Mouse (Mus musculus): ENCODE measurements around the gene Smc5.

Smc5 gene

DNA sequence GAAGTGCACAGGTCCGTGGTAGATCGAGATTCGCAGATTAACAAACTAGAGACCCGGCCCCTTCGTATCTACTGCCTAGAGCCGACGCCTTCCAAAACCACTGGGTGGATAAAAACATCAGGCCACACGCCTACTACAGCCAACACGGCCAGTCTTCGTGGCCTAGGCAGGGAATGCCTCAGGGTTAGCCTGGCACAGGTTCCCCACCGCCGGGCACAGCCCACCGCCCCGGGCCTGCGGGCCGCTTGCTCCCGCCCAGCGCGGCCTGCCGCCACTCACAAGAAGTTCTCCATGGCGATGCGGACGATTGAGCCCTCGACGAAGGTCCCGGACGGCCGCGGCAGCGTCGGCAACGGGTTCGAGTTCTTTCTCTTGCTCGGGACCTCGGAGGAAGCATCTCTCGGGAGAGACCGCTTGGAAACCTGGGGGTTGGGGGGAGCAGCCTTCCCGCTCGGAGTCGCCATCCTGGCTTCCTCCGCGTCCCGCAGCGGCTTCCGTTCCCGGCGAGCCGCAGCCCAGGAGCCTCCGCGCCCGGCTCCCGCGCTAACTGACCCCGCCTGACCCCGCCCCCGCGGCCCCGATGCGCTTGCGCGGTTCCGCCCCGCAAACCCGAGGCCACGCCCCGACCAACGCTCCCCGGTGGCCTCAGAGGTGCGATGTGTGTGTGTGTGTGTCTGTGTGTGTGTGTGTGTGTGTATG is at the start of gene Smc5:
Gene Smc5, minus strand, starts transcription at position 543 of the 699 bp plus-strand sequence.
- DNase-seq: peak; percentile 90

DNA sequence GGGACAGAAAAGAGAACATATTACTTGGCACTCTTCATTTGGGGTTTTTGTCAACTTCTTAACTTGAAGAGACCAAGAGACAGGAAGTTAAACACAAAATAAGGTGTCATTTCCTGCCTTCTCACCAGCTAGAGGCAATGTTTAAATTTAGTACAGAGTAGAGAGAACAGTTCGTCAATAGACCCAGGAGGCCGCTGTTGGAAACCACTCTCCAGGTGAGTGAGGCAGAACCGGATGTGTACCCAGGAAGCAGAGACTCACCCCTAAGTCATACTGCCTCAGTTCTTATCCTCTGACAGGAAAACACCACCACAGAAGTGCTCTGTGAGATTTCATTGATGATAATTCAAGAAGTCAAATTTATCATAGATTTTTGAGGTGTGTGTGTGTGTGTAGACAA is 49.4 kb upstream of the Smc5 start:
- DNase-seq: peak; percentile 30

GRCm38 (mm10) chr19:23317989-23318358 is 44.3 kb upstream of the Smc5 start:
- no peak for DNase-seq

- DNase-seq: no peak
These were observed 43.7 kb upstream of the Smc5 start for GRCm38 (mm10) chr19:23317295-23317988.

GRCm38 (mm10) chr19:23316851-23317250 is 43.2 kb upstream of the Smc5 start:
- DNase-seq: no peak

- DNase-seq: no peak
These were observed 36.3 kb upstream of the Smc5 start for GRCm38 (mm10) chr19:23309979-23310378.

GRCm38 (mm10) chr19:23306671-23307070 is 33.0 kb upstream of the Smc5 start:
- DNase-seq: no peak

GRCm38 (mm10) chr19:23299987-23300386 is 26.3 kb upstream of the Smc5 start:
- no peak for DNase-seq

DNA sequence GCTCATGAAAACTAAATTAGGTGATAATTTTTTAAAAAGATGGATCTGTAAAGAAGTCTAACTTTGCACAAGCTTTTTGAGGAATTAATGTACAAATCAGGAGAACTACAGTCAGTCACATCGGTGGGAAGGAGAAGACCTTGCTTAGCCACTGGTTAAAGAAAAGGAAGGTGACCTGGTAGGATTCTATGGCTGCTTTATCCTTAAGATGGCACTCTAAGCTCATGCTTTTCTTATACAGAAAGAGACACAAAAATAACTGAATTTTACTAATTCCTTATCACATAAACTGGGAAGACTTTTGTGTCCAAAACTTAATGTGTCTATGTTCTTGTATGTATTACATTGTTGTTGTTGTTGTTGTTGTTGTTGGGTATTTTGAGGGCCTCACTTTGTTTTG is 25.2 kb upstream of the Smc5 start:
- no peak for DNase-seq

DNA sequence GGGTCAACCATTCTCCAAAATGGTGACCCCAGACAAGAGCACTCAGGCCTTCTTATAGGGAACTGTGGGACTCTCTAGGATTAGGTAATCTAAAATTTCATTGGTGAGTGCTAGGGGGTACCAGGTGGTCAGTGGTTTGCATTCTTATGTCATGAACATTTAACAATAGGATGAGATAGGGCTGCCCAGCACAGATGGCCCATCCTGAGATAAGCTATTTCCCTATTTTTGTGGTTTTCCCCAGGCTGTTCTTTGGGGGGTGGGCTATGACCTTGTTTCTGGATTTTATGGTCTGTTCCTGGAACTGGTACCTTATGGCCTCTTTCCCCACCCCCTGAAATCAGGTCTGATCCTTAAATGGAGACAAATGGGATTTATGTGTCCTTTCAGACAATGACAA is 23.5 kb upstream of the Smc5 start:
- DNase-seq: no peak

DNA sequence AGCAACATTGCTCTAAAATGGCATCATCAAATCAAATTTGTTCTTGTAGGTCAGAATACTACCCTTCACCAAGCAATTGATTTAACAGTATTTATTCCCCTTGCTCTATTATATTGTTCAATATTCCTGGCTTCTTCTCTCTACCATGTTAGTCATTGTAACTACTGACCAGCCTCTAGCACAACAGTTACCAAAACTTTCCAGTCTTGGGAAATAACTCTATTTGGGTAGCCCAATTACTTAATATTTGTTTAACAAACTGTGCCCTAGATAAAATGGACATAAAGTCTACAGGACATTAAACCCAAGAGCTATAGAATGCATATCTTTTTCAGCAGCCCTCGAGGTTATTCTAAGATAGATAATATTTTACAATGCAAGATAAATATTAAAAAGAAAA is 15.6 kb upstream of the Smc5 start:
- no peak for DNase-seq

DNA sequence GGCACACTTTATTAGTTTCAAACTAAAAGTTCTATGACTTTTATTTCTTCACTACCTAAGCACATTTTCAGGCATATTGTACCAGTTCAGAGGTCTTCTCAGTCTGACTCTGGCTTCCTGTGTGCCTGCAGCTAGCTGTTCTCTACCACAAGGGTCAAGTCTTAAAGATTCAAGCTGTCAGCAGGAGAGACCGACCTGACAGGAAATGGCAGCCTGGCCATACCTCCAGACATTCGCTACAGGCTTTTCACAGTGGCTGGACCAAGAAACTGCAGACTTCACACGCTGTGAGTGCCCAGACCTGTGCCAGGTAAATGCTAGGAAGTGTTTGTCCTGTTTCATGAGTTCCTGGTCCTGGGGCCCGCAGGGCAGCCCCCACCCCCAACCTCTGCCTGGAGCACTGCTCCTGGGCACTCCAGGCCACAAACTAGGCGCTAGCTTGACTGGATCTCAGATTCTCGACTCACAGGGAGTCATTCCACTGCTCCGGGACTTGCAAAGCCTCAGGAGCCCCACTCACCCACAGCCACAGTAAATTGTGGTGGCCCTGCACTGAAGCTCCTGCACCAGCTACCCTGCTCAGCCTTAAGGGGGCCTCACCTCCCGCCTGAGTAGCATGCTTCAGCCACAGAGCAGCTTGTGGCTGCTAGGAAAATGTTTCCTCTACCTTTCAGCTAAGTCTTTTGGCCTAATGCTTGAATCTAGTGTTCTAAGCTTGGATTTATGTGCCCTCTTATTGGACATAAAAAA is 8.4 kb upstream of the Smc5 start:
- DNase-seq: no peak

DNA sequence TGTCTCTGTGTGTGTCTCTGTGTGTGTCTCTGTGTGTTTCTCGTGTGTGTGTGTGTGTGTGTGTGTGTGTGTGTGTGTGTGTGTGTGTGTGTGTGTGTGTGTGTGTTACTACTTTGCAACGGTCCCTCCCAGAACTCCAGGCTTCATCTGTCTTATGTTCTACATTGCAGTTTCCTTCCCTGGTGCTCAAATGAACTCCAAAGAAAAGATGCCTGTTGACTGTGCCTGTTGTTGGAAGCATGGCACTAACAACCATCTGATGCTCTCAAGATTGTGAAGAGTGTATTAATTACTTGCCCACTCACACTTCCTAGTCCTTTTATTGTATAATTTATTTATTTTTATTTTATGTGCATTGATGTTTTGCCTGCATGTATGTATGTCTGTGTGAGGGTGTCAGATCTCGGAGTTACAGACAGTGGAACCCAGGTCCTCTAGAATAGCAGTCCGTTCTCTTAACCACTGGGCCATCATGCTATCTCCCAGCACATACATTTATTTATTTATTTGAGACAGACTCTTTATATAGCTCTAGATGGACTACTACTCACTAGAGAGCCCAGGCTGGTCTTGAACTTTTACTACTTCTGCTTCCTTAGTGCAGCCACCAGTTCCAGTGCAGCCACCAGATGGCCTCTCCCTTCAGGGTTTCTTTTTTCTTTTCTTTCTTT is 492 bp upstream of the Smc5 start:
- no peak for DNase-seq

GRCm38 (mm10) chr19:23256771-23257170 is 16.9 kb downstream of the Smc5 start:
- DNase-seq: no peak

DNA sequence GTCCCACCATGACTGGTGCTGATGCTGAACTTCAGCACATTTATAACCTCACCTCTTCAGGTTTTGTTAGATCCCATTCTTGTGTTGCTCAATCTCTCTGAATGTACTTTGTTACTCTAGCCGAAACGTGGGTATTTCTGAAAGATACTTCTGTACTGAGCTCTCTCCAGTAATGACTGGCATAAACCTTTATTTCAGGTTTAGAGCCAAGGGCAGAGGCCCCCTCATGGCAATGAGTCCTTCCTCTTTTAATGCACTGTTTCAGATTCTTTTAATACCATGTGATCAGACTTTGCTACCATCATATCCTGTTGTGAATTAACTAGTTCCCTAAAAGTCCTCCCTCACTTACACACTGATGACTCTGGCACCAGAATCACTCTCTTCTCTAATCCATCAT is 27.2 kb downstream of the Smc5 start:
- peak; percentile 3 for DNase-seq

- DNase-seq: peak; percentile 74
These were observed 48.6 kb downstream of the Smc5 start for GRCm38 (mm10) chr19:23225065-23225464.

DNA sequence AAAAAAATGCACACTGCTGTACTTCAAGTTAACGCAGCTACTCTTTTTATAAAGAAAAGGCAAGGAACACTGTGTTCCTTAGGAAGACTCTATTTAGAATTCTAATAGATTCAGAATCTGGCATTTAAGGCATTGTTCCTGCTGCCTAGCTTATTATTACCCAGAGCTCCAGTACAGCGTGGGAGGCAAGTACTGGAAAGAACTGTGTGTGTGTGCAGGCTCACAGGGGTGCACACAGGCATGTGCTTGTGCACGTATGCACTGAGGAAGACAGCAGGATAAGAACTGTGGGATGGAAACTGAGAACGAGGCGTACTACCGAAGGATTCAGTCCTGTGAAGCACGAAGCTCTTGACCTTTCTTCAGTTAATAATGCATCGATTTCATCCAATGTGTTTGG is 59.4 kb downstream of the Smc5 start:
- DNase-seq: no peak

- DNase-seq: peak; percentile 10
These were observed 62.4 kb downstream of the Smc5 start for GRCm38 (mm10) chr19:23211325-23211724.

- DNase-seq: no peak
These were observed 70.1 kb downstream of the Smc5 start for GRCm38 (mm10) chr19:23203505-23204053.

- no peak for DNase-seq
These were observed 71.6 kb downstream of the Smc5 start for GRCm38 (mm10) chr19:23202106-23202505.

DNA sequence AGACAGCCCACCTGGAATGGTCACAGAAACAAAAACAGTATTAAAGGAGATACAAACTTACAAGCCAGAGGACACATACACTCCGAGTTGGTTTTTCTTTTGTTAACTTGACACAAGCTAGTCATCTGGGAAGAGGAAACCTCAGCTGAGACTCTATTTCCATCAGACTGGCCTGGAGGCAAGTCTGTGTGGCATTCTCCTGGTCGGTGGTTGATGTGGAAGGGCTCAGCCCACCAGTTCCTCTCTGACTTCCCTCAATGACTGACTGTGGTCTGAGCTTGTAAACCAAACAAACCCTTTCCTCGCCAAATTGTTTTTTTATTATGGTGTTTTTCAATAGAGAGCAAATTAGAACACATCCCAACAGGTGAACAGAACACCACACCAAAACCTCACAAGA is 80.6 kb downstream of the Smc5 start:
- no peak for DNase-seq

GRCm38 (mm10) chr19:23191486-23191885 is 82.2 kb downstream of the Smc5 start:
- no peak for DNase-seq

- no peak for DNase-seq
These were observed 84.0 kb downstream of the Smc5 start for GRCm38 (mm10) chr19:23189744-23190143.
